Mouse (Mus musculus) kidney, adult 2 months (tissue): Measurements from ENCODE around the gene Nanos3.

ENCODE experiments used
- CTCF ChIP-seq: fragments of 200-500 bp; conservative IDR thresholded peaks from 2 replicates; pipeline ENCODE4 v1.5.1; 2011; ENCODE audit warnings: low read depth, mild to moderate bottlenecking, control low read depth, low read length, moderate library complexity, mixed read lengths; ENCODE audit not compliant: insufficient read depth, insufficient read length
- POLR2A ChIP-seq: fragments of 200-500 bp; IDR thresholded peaks from one replicate; pipeline ENCODE4 v1.6.1; 2011; ENCODE audit warnings: low read depth, low read length, control low read depth

GRCm38 (mm10) chr8:84167696-84168095 is 17.3 kb downstream of the Nanos3 start:
- TF ChIP-seq POLR2A, result no peak
- TF ChIP-seq CTCF, result no peak
